Mouse (Mus musculus): ENCODE measurements around the gene Itga11. TPM values are rescaled to one million over a fixed set of nuclear protein-coding genes. Genes with fewer than 3 reads are reported as not detected.
"Not testable (repeated sequence)": the region's sequence is repeated elsewhere in the genome, so short reads cannot be mapped to it uniquely, and the experiment has no call there.

The Itga11 gene
- polyA plus RNA-seq, 1 experiment from 2014 or later: 0.01 TPM

DNA sequence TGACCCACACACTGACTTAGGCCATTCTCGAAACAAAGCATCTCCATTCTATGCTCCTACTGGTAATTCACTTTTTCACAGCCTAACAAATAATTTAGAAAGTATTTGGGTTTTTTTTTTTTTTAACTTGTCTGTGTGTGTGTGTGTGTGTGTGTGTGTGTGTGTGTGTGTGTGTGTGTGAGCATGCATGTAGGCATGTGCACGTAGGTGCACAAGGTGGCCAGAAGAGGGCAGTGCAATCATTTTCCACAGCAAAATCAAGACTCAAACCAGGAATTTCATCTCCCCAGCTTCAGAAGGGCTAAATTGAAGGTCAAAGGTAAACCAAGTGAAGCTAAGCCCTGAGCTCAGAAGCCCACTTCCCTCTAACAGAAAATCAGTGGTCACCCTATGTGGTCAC lies 106.6 kb downstream of the Itga11 start:
- ATAC-seq: no peak
- no peak for TF ChIP-seq CTCF (IDR thresholded peaks at IDR 0.05)
- DNase-seq (ENCODE audit: low read depth, low spot score): no peak
- in situ Hi-C loops (cut with MboI; ENCODE audit: low pct_unique_long_range_greater_than_20kb): no loop called here
- H3K27me3 ChIP-seq: no peaks in the 10 kb centered on the region
- POLR2A ChIA-PET: interaction anchor here (1.0 kb wide), 1 partner anchor 44 kb away, joined by 3 read pairs; no protein-coding TSS in a partner anchor
- CTCF ChIA-PET: interaction anchor here (1.2 kb wide), 1 partner anchor 10 kb away, joined by 3 read pairs; no protein-coding TSS in a partner anchor

DNA sequence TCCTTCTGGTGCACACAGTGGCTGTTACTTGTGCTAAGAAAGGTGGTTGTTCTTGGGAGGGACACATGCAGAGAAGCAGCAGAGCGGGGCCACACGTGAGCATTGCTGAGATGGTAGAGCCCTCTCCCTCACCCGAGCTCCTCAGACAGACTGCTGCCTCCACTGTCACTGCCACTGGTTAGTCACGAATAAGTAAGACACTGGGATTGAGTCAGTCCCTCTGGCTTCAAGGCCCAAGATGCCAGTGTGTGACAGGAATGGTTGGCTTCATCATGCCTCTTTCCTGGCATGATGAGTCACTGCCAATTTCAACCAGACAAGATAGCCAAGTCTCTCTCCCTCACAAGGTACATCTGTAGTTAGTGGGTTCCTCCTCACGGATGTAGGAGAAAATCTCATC lies 109.1 kb downstream of the Itga11 start:
- H3K27me3 ChIP-seq: no peaks in the 10 kb centered on the region
- no peak for TF ChIP-seq CTCF (IDR thresholded peaks at IDR 0.05)
- DNase-seq (ENCODE audit: low read depth, low spot score) (no peak), ATAC-seq (no peak)
- ChIA-PET POLR2A (interaction anchor here (0.7 kb wide), 1 partner anchor 21 kb away, joined by 4 read pairs; no protein-coding TSS in a partner anchor), CTCF (no interaction called here)
- in situ Hi-C loops (cut with MboI; ENCODE audit: low pct_unique_long_range_greater_than_20kb): no loop called here

DNA sequence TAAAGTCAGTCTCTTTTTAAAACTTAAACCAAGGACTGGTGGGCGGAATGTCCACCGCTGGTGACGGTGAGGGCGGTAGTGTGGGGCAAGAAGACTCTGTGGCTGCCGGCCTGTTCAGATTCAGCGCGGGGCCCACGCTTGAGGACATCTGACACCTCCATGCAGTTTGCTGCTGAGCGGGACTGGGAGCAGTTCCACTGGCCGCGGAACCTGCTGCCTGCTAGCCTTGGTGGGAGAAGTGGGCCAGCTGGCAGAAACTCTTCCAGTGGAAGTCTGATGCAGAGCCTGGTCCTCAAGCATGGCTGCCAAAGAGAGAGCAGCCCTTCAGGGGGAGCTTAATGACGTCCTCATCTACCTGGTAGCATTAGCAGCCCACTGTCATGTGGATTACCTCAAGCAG lies 112.2 kb downstream of the Itga11 start:
- in situ Hi-C loops (cut with MboI; ENCODE audit: low pct_unique_long_range_greater_than_20kb): no loop called here
- CTCF ChIA-PET: interaction anchor here (1.7 kb wide), 1 partner anchor 13 kb away, joined by 3 read pairs; no protein-coding TSS in a partner anchor
- no peaks in the 10 kb centered on the region for H3K27me3 ChIP-seq
- ATAC-seq (no peak), DNase-seq (ENCODE audit: low read depth, low spot score) (no peak)
- POLR2A ChIA-PET: interaction anchor here (0.6 kb wide), 1 partner anchor 43 kb away, joined by 3 read pairs; no protein-coding TSS in a partner anchor
- no peak for TF ChIP-seq CTCF (IDR thresholded peaks at IDR 0.05)

DNA sequence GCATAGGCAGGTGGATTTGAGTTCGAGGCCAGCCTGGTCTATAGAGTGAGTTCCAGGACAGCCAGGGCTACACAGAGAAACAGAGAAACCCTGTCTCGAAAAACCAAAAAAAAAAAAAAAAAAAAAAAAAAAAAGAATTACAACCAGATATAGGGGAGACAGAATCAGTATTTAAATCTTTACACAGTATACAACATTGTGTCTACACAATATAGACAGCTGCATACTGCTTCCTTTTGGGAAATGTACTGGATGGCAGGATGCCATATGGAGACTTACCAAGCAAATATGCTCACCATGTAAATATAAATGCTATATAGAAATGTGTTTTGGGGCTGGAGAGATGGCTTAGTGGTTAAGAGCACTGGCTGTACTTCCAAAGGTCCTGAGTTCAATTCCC lies 121.6 kb downstream of the Itga11 start:
- in situ Hi-C loops (cut with MboI; ENCODE audit: low pct_unique_long_range_greater_than_20kb); H3K27me3 ChIP-seq; DNase-seq (ENCODE audit: low read depth, low spot score); ATAC-seq: not testable (repeated sequence)
- ChIA-PET CTCF (interaction anchor here (1.1 kb wide), 1 partner anchor 103 kb away, joined by 4 read pairs; no protein-coding TSS in a partner anchor), POLR2A (interaction anchor here (0.8 kb wide), 1 partner anchor 12 kb away, joined by 4 read pairs; the partner anchor contains the start of gene Fem1b)

DNA sequence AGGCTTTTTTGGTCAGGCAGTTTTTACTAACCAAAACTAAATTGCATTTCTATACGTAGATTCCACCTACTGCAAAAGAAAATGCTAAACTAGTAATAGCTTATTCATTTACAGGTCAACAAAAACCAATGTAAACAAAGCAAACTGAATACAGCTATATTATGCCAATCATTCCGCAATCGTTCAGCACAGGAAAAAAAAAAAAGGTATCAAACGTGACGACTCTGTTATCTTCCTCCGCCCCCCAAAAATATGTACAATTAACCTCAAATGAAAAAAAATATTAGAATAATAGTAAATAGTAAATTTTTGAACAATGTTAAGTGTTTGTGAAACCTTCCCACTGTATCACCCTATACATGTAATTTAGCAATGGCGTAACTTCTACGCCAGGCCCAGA lies 132.5 kb downstream of the Itga11 start:
- in situ Hi-C loops (cut with MboI; ENCODE audit: low pct_unique_long_range_greater_than_20kb): no loop called here
- ChIA-PET POLR2A (interaction anchor here (0.6 to 0.8 kb wide), 2 partner anchors 15 to 219 kb away, joined by 3 read pairs; no protein-coding TSS in a partner anchor), CTCF (interaction anchor here (1.0 to 1.4 kb wide), 3 partner anchors 15 to 32 kb away, joined by 3 to 4 read pairs (median 4); no protein-coding TSS in a partner anchor)
- H3K27me3 ChIP-seq: no peaks in the 10 kb centered on the region
- DNase-seq (ENCODE audit: low read depth, low spot score): no peak
- TF ChIP-seq CTCF (IDR thresholded peaks at IDR 0.05): no peak
- no peak for ATAC-seq

DNA sequence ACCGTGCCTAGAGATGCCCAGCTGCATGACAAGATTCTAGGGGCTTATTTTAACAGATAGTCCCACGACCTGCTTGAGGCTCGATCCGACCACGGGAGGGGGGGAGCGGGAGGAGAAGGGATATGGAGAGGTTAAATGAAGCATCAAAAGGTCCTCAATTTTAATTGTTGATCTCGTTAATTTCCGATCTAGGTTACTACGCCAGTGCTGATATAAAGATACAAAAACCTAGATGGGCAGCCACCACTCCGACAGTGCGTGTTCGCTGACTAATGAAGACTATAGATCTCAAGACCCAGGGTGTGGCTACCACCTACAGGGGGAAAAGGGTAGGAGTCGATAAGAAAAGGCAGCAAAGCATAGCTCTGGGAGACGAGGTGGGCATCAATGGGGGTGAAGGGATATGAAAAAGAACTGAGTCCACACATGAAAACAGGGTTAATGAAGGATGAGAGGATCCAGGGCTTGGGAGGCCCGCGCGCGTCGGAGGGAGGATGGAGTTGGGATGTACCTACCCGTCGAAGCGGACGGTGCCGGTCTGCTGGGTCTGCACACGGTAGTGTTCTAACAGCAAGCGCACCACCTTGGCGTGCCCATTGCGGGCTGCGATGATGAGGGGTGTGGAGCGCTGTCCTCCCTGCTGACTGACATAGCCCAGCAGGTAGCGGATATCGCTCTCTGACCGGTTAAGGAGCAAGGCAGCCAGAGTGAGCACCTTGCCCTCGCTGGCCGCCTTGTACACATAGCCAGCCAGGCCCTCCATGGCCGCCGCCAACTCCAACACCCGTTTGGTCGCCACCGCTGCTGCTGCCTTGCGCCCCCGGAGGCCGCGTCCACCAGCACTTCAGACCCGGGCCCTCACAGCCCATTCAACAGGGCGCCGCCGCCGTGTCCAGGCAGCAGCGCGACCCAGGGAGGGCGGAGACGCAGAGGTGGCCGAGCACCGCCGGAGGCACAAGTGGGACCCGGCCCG lies 133.2 kb downstream of the Itga11 start:
- in situ Hi-C loops (cut with MboI; ENCODE audit: low pct_unique_long_range_greater_than_20kb): no loop called here
- DNase-seq (ENCODE audit: low read depth, low spot score): no peak
- peak; percentile 31 for ATAC-seq
- ChIA-PET CTCF (interaction anchor here (1.0 to 1.4 kb wide), 3 partner anchors 18 to 33 kb away, joined by 3 to 4 read pairs (median 3); no protein-coding TSS in a partner anchor), POLR2A (interaction anchor here (0.6 to 1.1 kb wide), 2 partner anchors 12 to 28 kb away, joined by 3 to 4 read pairs; no protein-coding TSS in a partner anchor)
- TF ChIP-seq CTCF (IDR thresholded peaks at IDR 0.05): peak; percentile 52
- no peaks in the 10 kb centered on the region for H3K27me3 ChIP-seq

DNA sequence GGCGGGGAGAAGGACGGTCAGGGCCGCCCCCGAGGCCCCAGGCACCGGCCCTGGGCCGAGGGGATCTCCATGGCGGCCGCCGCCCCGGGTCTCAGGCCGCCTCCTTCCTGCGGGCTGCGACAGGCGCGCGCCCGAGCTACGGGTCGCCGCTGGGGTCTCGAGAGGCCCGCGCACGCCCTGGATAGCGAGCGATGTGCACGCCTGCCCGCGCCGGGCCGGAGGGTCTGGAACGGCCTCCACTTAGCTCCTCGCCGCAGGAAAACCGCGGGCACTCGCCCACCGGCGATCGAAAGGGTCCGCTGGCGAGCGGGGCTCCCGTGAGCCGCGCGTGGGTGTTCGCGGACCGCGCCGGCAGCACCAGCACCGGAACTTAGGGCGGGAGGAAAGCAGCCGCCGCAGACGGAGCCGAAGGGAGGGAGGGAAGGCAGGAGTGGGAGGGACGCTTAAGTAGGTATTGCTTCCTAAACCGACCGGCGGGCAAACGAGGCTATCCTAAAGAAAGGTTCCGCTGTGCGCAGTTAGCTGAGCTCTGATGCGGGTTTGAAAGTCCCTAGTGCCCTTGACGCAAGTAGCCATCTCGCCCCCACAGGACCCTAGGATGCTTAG lies 134.0 kb downstream of the Itga11 start, which contains the start of gene Fem1b:
TSS of gene Fem1b (minus strand) at position 419 of the 606 bp plus-strand sequence.
- ChIA-PET CTCF (interaction anchor here (0.6 to 1.4 kb wide), 2 partner anchors 16 to 25 kb away, joined by 3 read pairs; no protein-coding TSS in a partner anchor), POLR2A (interaction anchor here (0.6 to 1.1 kb wide), 2 partner anchors 13 to 29 kb away, joined by 3 to 4 read pairs; no protein-coding TSS in a partner anchor)
- DNase-seq (ENCODE audit: low read depth, low spot score) (peak; percentile 49), ATAC-seq (peak; percentile 74)
- TF ChIP-seq CTCF (IDR thresholded peaks at IDR 0.05): no peak
- H3K27me3 ChIP-seq: no peaks in the 10 kb centered on the region
- in situ Hi-C loops (cut with MboI; ENCODE audit: low pct_unique_long_range_greater_than_20kb): no loop called here

DNA sequence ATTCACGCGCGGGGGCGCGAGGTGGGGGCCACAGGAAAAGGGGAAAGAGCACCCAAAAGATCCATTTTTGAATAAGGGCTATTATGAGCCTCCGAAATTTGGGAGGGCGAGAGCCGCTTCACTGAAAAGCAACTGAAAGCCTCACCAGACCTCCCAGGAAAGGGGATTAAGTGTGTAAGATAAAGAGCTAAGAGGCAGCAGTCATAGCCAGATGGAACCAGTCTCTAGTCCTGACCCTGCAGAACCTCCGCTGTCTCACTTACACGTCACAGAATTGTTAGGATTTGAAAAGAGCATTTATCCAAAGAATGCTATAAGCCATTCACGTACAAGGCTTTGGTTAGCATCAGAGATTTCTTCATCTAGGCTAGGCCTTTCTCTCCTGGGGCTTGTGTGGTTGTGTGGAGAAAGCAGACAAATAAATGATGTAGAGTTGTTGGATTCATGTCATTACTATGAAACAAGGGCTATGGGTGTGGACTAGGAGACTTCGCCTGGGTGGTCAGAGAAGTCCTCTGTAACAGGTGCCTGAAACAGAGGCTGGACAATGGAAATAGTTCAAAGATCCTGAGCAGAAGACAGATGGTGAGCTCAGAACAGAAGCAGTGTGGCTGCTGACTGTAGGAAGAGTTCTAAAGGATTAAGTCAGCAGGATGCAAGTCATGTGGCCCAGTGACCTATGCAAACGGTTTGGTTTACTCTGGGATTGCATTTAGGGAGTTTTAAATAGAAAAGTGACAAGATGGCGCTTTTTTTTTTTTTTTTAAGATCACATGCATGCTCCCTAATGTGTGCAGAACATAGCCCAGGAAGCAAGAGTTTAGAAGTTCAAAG lies 134.8 kb downstream of the Itga11 start:
- DNase-seq (ENCODE audit: low read depth, low spot score) (no peak), ATAC-seq (no peak)
- no peak for TF ChIP-seq CTCF (IDR thresholded peaks at IDR 0.05)
- ChIA-PET POLR2A (no interaction called here), CTCF (interaction anchor here (0.6 to 1.4 kb wide), 2 partner anchors 15 to 24 kb away, joined by 3 read pairs; no protein-coding TSS in a partner anchor)
- H3K27me3 ChIP-seq: no peaks in the 10 kb centered on the region
- in situ Hi-C loops (cut with MboI; ENCODE audit: low pct_unique_long_range_greater_than_20kb): no loop called here

DNA sequence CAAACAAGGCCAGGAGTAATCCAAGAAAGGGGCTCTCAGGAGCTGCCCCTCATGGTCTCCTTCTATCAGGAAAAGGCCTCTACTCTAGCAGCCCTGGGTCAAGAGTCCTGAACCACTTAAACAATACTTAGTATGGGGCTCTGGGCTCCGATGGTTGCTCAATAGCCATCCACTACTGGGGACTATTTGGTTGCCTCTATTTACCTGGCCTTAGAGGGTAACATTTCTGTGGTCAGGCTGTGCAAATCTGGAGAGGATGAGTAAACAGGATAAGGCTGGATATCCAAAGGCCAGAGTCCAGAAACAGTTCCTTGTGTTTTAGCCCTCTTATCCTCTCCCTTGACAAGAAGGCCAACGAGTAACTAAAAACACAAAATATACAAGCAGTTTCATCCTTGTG lies 137.1 kb downstream of the Itga11 start:
- TF ChIP-seq CTCF (IDR thresholded peaks at IDR 0.05): no peak
- ChIA-PET CTCF (no interaction called here), POLR2A (no interaction called here)
- in situ Hi-C loops (cut with MboI; ENCODE audit: low pct_unique_long_range_greater_than_20kb): no loop called here
- no peaks in the 10 kb centered on the region for H3K27me3 ChIP-seq
- ATAC-seq (no peak), DNase-seq (ENCODE audit: low read depth, low spot score) (no peak)

Data from Patski (cell line).